Mouse (Mus musculus) myocyte (in vitro differentiated cells): ENCODE data around the gene Heatr5a.

Experiments used
- CEBPB ChIP-seq: IDR thresholded peaks from 2 replicates; pipeline ENCODE4 v1.6.1; 2011; ENCODE audit warnings: mild to moderate bottlenecking, moderate library complexity; ENCODE audit not compliant: poor library complexity, insufficient read depth, severe bottlenecking
- MYOD1 ChIP-seq, 3 experiments: IDR thresholded peaks; one replicate each; pipeline ENCODE4 v1.6.1; 2011; ENCODE audit warnings: control low read depth in 2 of 3, low read depth in 2 of 3, mild to moderate bottlenecking in 2 of 3, moderate library complexity in 1 of 3; ENCODE audit not compliant: insufficient read length in 2 of 3, control insufficient read depth in 1 of 3
- TCF12 ChIP-seq: IDR thresholded peaks from one replicate; pipeline ENCODE4 v1.6.1; 2011; ENCODE audit warnings: mild to moderate bottlenecking, control low read depth; ENCODE audit not compliant: poor library complexity, insufficient read depth, severe bottlenecking
- TCF3 ChIP-seq: IDR thresholded peaks from one replicate; pipeline ENCODE4 v1.6.1; 2011; ENCODE audit warnings: low read depth, control low read depth; ENCODE audit not compliant: insufficient read length

GRCm38 (mm10) chr12:51972269-51973065 is 1.3 kb upstream of the Heatr5a start:
- no peak for TF ChIP-seq CEBPB
- TF ChIP-seq TCF12 = no peak
- no peak for TF ChIP-seq TCF3
- TF ChIP-seq MYOD1 (IDR thresholded peaks at IDR 0.05; ENCODE audit: control insufficient read depth in 1 of 3, insufficient read length in 2 of 3, low read depth in 2 of 3) = no peak
